Mouse (Mus musculus) testis, adult 2 months (tissue): ENCODE data around the gene Camta2.

Source experiments
- CTCF ChIP-seq: fragments of 200-500 bp; IDR thresholded peaks from 2 replicates; pipeline ENCODE4 v1.5.1; 2012; ENCODE audit warnings: low read depth, mild to moderate bottlenecking, inconsistent platforms, low read length, moderate library complexity; ENCODE audit not compliant: control insufficient read depth, insufficient read depth, insufficient replicate concordance
- POLR2A ChIP-seq: fragments of 200-500 bp; IDR thresholded peaks from 2 replicates; pipeline ENCODE4 v1.6.1; 2012; ENCODE audit warnings: low read depth, mild to moderate bottlenecking, inconsistent platforms, low read length, moderate library complexity; ENCODE audit not compliant: control insufficient read depth

GRCm38 (mm10) chr11:70699722-70700556, 12.0 kb upstream of the Camta2 start, which contains the start of the genes Inca1 and Kif1c:
- TF ChIP-seq POLR2A = peak; percentile 90
- no peak for TF ChIP-seq CTCF
